Mouse (Mus musculus) limb, embryonic 11.5 days (tissue): ENCODE measurements around the gene Lypd3. TPM values are rescaled to one million over a fixed set of nuclear protein-coding genes. Genes with fewer than 3 reads are reported as not detected.
"Not testable (repeated sequence)": the region's sequence is repeated elsewhere in the genome, so short reads cannot be mapped to it uniquely, and the experiment has no call there.

Experiments used
- ATAC-seq: fragments of 200-750 bp; cut with Nextera tagmentation; 2 replicates; pipeline ENCODE4 v1.8.0; 2017; ENCODE audit warnings: low read depth; ENCODE audit not compliant: insufficient number of reproducible peaks, low FRiP score, low TSS enrichment
- DNase-seq: peaks from one replicate; pipeline ENCODE4 v3.0.0-alpha.2; 2015; ENCODE audit warnings: low spot score
- H3K27ac ChIP-seq: fragments of 300-500 bp; sonication (generic); replicated peaks from 2 replicates; pipeline ENCODE4 v1.5.1; 2014; ENCODE audit warnings: low read depth, mild to moderate bottlenecking, low read length
- H3K27me3 ChIP-seq: fragments of 300-500 bp; sonication (generic); 2 replicates; pipeline ENCODE4 v1.6.1; 2014; ENCODE audit warnings: mild to moderate bottlenecking, low read length, mixed read lengths; ENCODE audit not compliant: control insufficient read depth, insufficient read depth
- H3K36me3 ChIP-seq: fragments of 300-500 bp; sonication (generic); 2 replicates; pipeline ENCODE4 v1.6.1; 2014; ENCODE audit warnings: mild to moderate bottlenecking, low read length, moderate library complexity, mixed read lengths; ENCODE audit not compliant: control insufficient read depth, insufficient read depth
- H3K4me1 ChIP-seq: fragments of 300-500 bp; sonication (generic); 2 replicates; pipeline ENCODE4 v1.6.1; 2014; ENCODE audit warnings: low read length, mixed read lengths; ENCODE audit not compliant: control insufficient read depth, insufficient read depth
- H3K4me2 ChIP-seq: fragments of 300-500 bp; sonication (generic); 2 replicates; pipeline ENCODE4 v1.6.1; 2014; ENCODE audit warnings: low read depth, mild to moderate bottlenecking, moderate library complexity; ENCODE audit not compliant: severe bottlenecking
- H3K4me3 ChIP-seq: fragments of 300-500 bp; sonication (generic); 2 replicates; pipeline ENCODE4 v1.5.1; 2014; ENCODE audit warnings: low read depth, low read length
- H3K9ac ChIP-seq: fragments of 300-500 bp; sonication (generic); 2 replicates; pipeline ENCODE4 v1.6.1; 2014; ENCODE audit warnings: mild to moderate bottlenecking, low read length
- H3K9me3 ChIP-seq: fragments of 300-500 bp; sonication (generic); 2 replicates; pipeline ENCODE4 v1.6.1; 2016; ENCODE audit warnings: low read length; ENCODE audit not compliant: control insufficient read depth
- WGBS: fragments of 180-500 bp; shearing (Covaris S2); extraction: QIAGEN DNeasy Blood & Tissue Kit; methylation state at CpG from one replicate; pipeline ENCODE4 v1.1.7; 2014; 5-methylcytosine and 5-hydroxymethylcytosine counted together
- polyA plus RNA-seq: library from polyadenylated mRNA; unstranded; fragments of >200 nt; fragmentation: Nextera tagmentation; extraction: Ambion mirVana; gene quantifications from 2 replicates; pipeline ENCODE4 v1.2.1, GENCODE M21; 2014

The Lypd3 gene
- polyA plus RNA-seq, 1 experiment from 2014 or later: 2.8 TPM

- peaks cover 42% of the 10 kb centered on the region for H3K27me3 ChIP-seq
These were observed 27.8 kb upstream of the Lypd3 start for GRCm38 (mm10) chr7:24608561-24608960.

GRCm38 (mm10) chr7:24610144-24610878 lies 26.0 kb upstream of the Lypd3 start, which contains the start of gene Phldb3:
TSS of gene Phldb3 (plus strand) at chr7:24610763.
- Histone ChIP-seq H3K4me3 (peak within 1 kb of the TSS; percentile 26), H3K27ac (no peak within 1 kb of the TSS), H3K9me3 (no peaks in the 10 kb centered on the region; the same call in 1 of the 2 replicates), H3K4me1 (peaks cover 8% of the 10 kb centered on the region; the same call in 1 of the 2 replicates), H3K9ac (no peak within 1 kb of the TSS), H3K27me3 (peaks cover 43% of the 10 kb centered on the region), H3K4me2 (peak within 1 kb of the TSS; percentile 58), H3K36me3 (no peaks in the 10 kb centered on the region)
- DNase-seq (peak; percentile 38), ATAC-seq (peak; percentile 31; the same call in 1 of the 2 replicates)
- 2% methylated on average over 27 of the region's 27 CpGs for WGBS

More at GRCm38 (mm10) chr7:24608561-24608960, 27.8 kb upstream of the Lypd3 start:
- DNase-seq (no peak), ATAC-seq (no peak)
- Histone ChIP-seq H3K4me3 (no peak overlapping the region), H3K27ac (no peak overlapping the region), H3K36me3 (no peaks in the 10 kb centered on the region), H3K4me2 (no peak overlapping the region), H3K9ac (no peak overlapping the region), H3K4me1 (peaks cover 8% of the 10 kb centered on the region; the same call in 1 of the 2 replicates), H3K9me3 (no peaks in the 10 kb centered on the region; the same call in 1 of the 2 replicates)
- 68% methylated on average over 8 of the region's 8 CpGs for WGBS

- DNase-seq: peak; percentile 78
- Histone ChIP-seq H3K27me3 (peaks cover 43% of the 10 kb centered on the region), H3K9ac (no peak overlapping the region), H3K27ac (no peak overlapping the region), H3K36me3 (no peaks in the 10 kb centered on the region), H3K4me1 (peaks cover 8% of the 10 kb centered on the region; the same call in 1 of the 2 replicates), H3K4me3 (peak overlapping the region; percentile 26), H3K9me3 (no peaks in the 10 kb centered on the region; the same call in 1 of the 2 replicates), H3K4me2 (peak overlapping the region; percentile 58)
- WGBS: 2% methylated on average over 36 of the region's 36 CpGs
- ATAC-seq: peak; percentile 27
These were observed 25.4 kb upstream of the Lypd3 start for GRCm38 (mm10) chr7:24610879-24611494.

- ATAC-seq (no peak), DNase-seq (no peak)
- H3K27me3 ChIP-seq: peaks cover 43% of the 10 kb centered on the region
- 13% methylated on average over 7 of the region's 7 CpGs for whole genome bisulfite sequencing
- no peak overlapping the region for H3K9ac ChIP-seq
- no peaks in the 10 kb centered on the region for H3K36me3 ChIP-seq
- H3K9me3 ChIP-seq: no peaks in the 10 kb centered on the region; the same call in 1 of the 2 replicates
- H3K4me1 ChIP-seq: peaks cover 8% of the 10 kb centered on the region; the same call in 1 of the 2 replicates
- H3K4me2 ChIP-seq: peak overlapping the region; percentile 58; the same call in 1 of the 2 replicates
- no peak overlapping the region for H3K27ac ChIP-seq
- no peak overlapping the region for H3K4me3 ChIP-seq
These were observed 24.6 kb upstream of the Lypd3 start for GRCm38 (mm10) chr7:24611709-24612108.

GRCm38 (mm10) chr7:24612308-24612910 lies 23.9 kb upstream of the Lypd3 start:
- no peak overlapping the region for H3K9ac ChIP-seq
- DNase-seq: peak; percentile 45
- H3K27me3 ChIP-seq: peaks cover 43% of the 10 kb centered on the region

GRCm38 (mm10) chr7:24614816-24615215 lies 21.5 kb upstream of the Lypd3 start:
- Histone ChIP-seq H3K9ac (no peak overlapping the region), H3K36me3 (no peaks in the 10 kb centered on the region), H3K27me3 (peaks cover 40% of the 10 kb centered on the region), H3K4me1 (peaks cover 8% of the 10 kb centered on the region; the same call in 1 of the 2 replicates), H3K9me3 (no peaks in the 10 kb centered on the region), H3K27ac (no peak overlapping the region), H3K4me3 (no peak overlapping the region), H3K4me2 (no peak overlapping the region)
- ATAC-seq (no peak), DNase-seq (no peak)
- WGBS: 78% methylated on average over 13 of the region's 13 CpGs

More at GRCm38 (mm10) chr7:24612308-24612910, 23.9 kb upstream of the Lypd3 start:
- Histone ChIP-seq H3K4me3 (no peak overlapping the region), H3K27ac (no peak overlapping the region), H3K36me3 (no peaks in the 10 kb centered on the region), H3K4me2 (peak overlapping the region; percentile 29; the same call in 1 of the 2 replicates), H3K9me3 (no peaks in the 10 kb centered on the region; the same call in 1 of the 2 replicates), H3K4me1 (peaks cover 8% of the 10 kb centered on the region; the same call in 1 of the 2 replicates)
- WGBS: 2% methylated on average over 27 of the region's 27 CpGs
- no peak for ATAC-seq

- H3K4me1 ChIP-seq: no peaks in the 10 kb centered on the region
- ATAC-seq (no peak), DNase-seq (no peak)
- H3K27ac ChIP-seq: no peak overlapping the region
- H3K9ac ChIP-seq: no peak overlapping the region
- peaks cover 12% of the 10 kb centered on the region for H3K27me3 ChIP-seq
- H3K36me3 ChIP-seq: no peaks in the 10 kb centered on the region
- no peak overlapping the region for H3K4me3 ChIP-seq
- no peak overlapping the region for H3K4me2 ChIP-seq
- 0 out of 2 replicates have a peak, but pooled peaks cover under 1% of the 10 kb centered on the region for H3K9me3 ChIP-seq
- WGBS: 77% methylated on average over 8 of the region's 8 CpGs
These were observed 18.6 kb upstream of the Lypd3 start for GRCm38 (mm10) chr7:24617763-24618162.

GRCm38 (mm10) chr7:24618374-24618773 lies 18.0 kb upstream of the Lypd3 start:
- not testable (repeated sequence) for H3K36me3 ChIP-seq, H3K27me3 ChIP-seq, ATAC-seq, H3K4me1 ChIP-seq, H3K4me3 ChIP-seq, H3K9ac ChIP-seq, H3K9me3 ChIP-seq, H3K4me2 ChIP-seq, H3K27ac ChIP-seq, DNase-seq
- 89% methylated on average over 8 of the region's 8 CpGs for WGBS
